27 mouse cellular contexts compared by ENCODE assay signal in the genomic region with DNA sequence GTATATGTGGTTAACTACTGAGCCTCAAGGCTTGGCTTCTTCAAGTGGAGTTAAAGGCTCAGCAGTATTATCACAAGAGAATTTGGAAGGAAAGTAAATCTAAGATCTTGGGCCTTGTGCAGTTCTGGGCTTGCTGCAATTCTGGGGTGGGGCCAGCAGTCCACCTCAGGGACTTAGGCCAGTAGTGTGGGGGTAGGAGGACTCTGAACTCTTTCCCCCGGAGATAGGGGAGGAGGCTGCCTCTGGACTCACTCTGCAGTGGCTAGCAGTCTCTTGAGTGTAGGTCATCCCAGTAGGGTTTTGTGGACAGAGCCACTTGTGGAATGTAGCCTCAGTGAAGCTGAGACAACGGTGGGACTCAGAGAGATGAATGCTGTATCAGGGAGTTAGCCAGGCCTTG. TPM values are rescaled to one million over a fixed set of nuclear protein-coding genes. Genes with fewer than 3 reads are reported as not detected.
DNase-seq lines count a peak whose midpoint lies in the region; ATAC-seq lines count a peak whose summit lies in the region.
"Had no signal": no experiment of that assay in that cellular context is flagged by ENCODE, and none has a peak within 500 bp of the region (broad histone marks: within the 10 kb centered on the region; RNA-seq: fewer than 3 reads in every experiment).

No protein-coding gene starts in this region.

- DNase-seq in kidney, adult 11 months: peak; percentile 51
- DNase-seq in liver: no peak
- DNase-seq in kidney, postnatal 14 days: peak; percentile 53
- no peak for DNase-seq in left cerebral cortex, postnatal 36 days (ENCODE audit: low spot score in 2 of 2)
- no peak for DNase-seq in left cerebral cortex, adult 9 months (ENCODE audit: low spot score in 2 of 2)
- DNase-seq: adrenal gland, adult 2 months; cerebellum, adult 2 months; cerebellum, postnatal 10 days; forebrain, postnatal 0 days; gastrocnemius, postnatal 14 days; heart, adult 2 months; heart, postnatal 14 days had no signal

- no peak overlapping the region for H3K4me3 ChIP-seq in kidney, embryonic 16.5 days (ENCODE audit: low read length)
- H3K4me3 ChIP-seq in liver, embryonic 12.5 days: no peak overlapping the region
- H3K4me3 ChIP-seq in liver, embryonic 15.5 days (replicated peaks): no peak overlapping the region
- H3K4me3 ChIP-seq: embryonic facial prominence, embryonic 10.5 days; forebrain, embryonic 13.5 days; heart, adult 2 months; heart, embryonic 15.5 days; hindbrain, embryonic 13.5 days had no signal

- intact Hi-C loops in left cerebral cortex, postnatal 36 days (cut with DNase I): no loop called here

- H3K36me3 ChIP-seq in kidney, embryonic 16.5 days (ENCODE audit: insufficient read depth, low read length): peaks cover 52% of the 10 kb centered on the region
- peaks cover 54% of the 10 kb centered on the region for H3K36me3 ChIP-seq in liver, embryonic 12.5 days
- H3K36me3 ChIP-seq in liver, embryonic 15.5 days (replicated peaks): 0 out of 2 replicates have a peak, but pooled peaks cover 5% of the 10 kb centered on the region

- no peak for ATAC-seq in kidney, embryonic 16.5 days (ENCODE audit: low FRiP score, low TSS enrichment)
- no peak for ATAC-seq in liver, embryonic 12.5 days
- ATAC-seq in liver, embryonic 15.5 days (ENCODE audit: insufficient read depth): no peak
- ATAC-seq: activated CD4-positive, CD25-positive, alpha-beta regulatory T cell, adult 4 months; forebrain, embryonic 13.5 days; forebrain, postnatal 0 days; Patski had no signal

- peaks cover 11% of the 10 kb centered on the region for H3K4me1 ChIP-seq in kidney, embryonic 16.5 days (ENCODE audit: insufficient read depth, low read length)
- peaks cover 58% of the 10 kb centered on the region for H3K4me1 ChIP-seq in liver, embryonic 12.5 days
- H3K4me1 ChIP-seq in liver, embryonic 15.5 days (replicated peaks): peaks cover 58% of the 10 kb centered on the region

- no peak overlapping the region for H3K27ac ChIP-seq in kidney, embryonic 16.5 days (ENCODE audit: low read length)
- H3K27ac ChIP-seq in liver, embryonic 12.5 days: peak overlapping the region; percentile 96
- peak overlapping the region; percentile 97 for H3K27ac ChIP-seq in liver, embryonic 15.5 days (replicated peaks)
- H3K27ac ChIP-seq: embryonic facial prominence, embryonic 10.5 days; forebrain, embryonic 13.5 days; heart, adult 2 months; heart, embryonic 15.5 days; hindbrain, embryonic 13.5 days had no signal

- no peaks in the 10 kb centered on the region for H3K27me3 ChIP-seq in kidney, embryonic 16.5 days (ENCODE audit: insufficient read depth, low read length)
- no peaks in the 10 kb centered on the region for H3K27me3 ChIP-seq in liver, embryonic 12.5 days (replicated peaks)
- H3K27me3 ChIP-seq in liver, embryonic 15.5 days: no peaks in the 10 kb centered on the region
- H3K27me3 ChIP-seq: CH12.LX; forebrain, embryonic 13.5 days; heart, embryonic 15.5 days; hindbrain, embryonic 13.5 days; Patski had no signal

- WGBS in kidney, embryonic 16.5 days: 93% methylated on average over 2 of the region's 2 CpGs
- WGBS in liver, embryonic 12.5 days (ENCODE audit: insufficient replicate concordance): 74% methylated on average over 2 of the region's 2 CpGs
- WGBS in liver, embryonic 15.5 days (ENCODE audit: insufficient replicate concordance): 75% methylated on average over 2 of the region's 2 CpGs

- no peaks in the 10 kb centered on the region for H3K9me3 ChIP-seq in kidney, embryonic 16.5 days (ENCODE audit: low read length)
- no peaks in the 10 kb centered on the region for H3K9me3 ChIP-seq in liver, embryonic 12.5 days (replicated peaks)
- H3K9me3 ChIP-seq in liver, embryonic 15.5 days (replicated peaks): no peaks in the 10 kb centered on the region
- H3K9me3 ChIP-seq: embryonic facial prominence, embryonic 10.5 days; forebrain, embryonic 13.5 days; heart, embryonic 15.5 days; hindbrain, embryonic 13.5 days had no signal

- H3K9ac ChIP-seq in kidney, embryonic 16.5 days (replicated peaks; ENCODE audit: low read length): no peak overlapping the region
- H3K9ac ChIP-seq in liver, embryonic 12.5 days: no peak overlapping the region
- no peak overlapping the region for H3K9ac ChIP-seq in liver, embryonic 15.5 days
- H3K9ac ChIP-seq: forebrain, embryonic 13.5 days; forebrain, postnatal 0 days; heart, embryonic 15.5 days; hindbrain, embryonic 13.5 days had no signal

- H3K4me2 ChIP-seq in kidney, embryonic 16.5 days (replicated peaks; ENCODE audit: low read depth, low read length): no peak overlapping the region
- H3K4me2 ChIP-seq in liver, embryonic 12.5 days: no peak overlapping the region
- H3K4me2 ChIP-seq in liver, embryonic 15.5 days: no peak overlapping the region
- H3K4me2 ChIP-seq: forebrain, embryonic 13.5 days; heart, embryonic 11.5 days; heart, embryonic 15.5 days; hindbrain, embryonic 13.5 days had no signal

RNA-seq across cellular contexts. Expression of gene Orai3, which starts 3.9 kb away (rescaled TPM):
- polyA plus RNA-seq in kidney, embryonic 16.5 days (2015; fragmentation: Nextera tagmentation; extraction: Ambion mirVana): 31.2 and 34.8 TPM in 2 replicates
- 14.8 and 15.0 TPM in 2 replicates for polyA plus RNA-seq in liver, embryonic 12.5 days (2016; fragmentation: Nextera tagmentation; extraction: Ambion mirVana)
- polyA plus RNA-seq in liver, embryonic 15.5 days (2015; fragmentation: Nextera tagmentation; extraction: Ambion mirVana): 11.0 and 13.1 TPM in 2 replicates
- 10 to 100 TPM; 18.9 to 25.4 TPM for total RNA-seq in left cerebral cortex, postnatal 36 days (2021)

RNA-seq across cellular contexts. Expression of gene Setd1a, which starts 10.7 kb away (rescaled TPM):
- polyA plus RNA-seq in kidney, embryonic 16.5 days (2015; fragmentation: Nextera tagmentation; extraction: Ambion mirVana): 18.9 and 19.4 TPM in 2 replicates
- polyA plus RNA-seq in liver, embryonic 12.5 days (2016; fragmentation: Nextera tagmentation; extraction: Ambion mirVana): 13.1 and 13.7 TPM in 2 replicates
- 9.2 and 9.3 TPM in 2 replicates for polyA plus RNA-seq in liver, embryonic 15.5 days (2015; fragmentation: Nextera tagmentation; extraction: Ambion mirVana)
- 10 to 100 TPM; 40.0 to 53.4 TPM for total RNA-seq in left cerebral cortex, postnatal 36 days (2021)

RNA-seq across cellular contexts. Expression of gene Gm49388, which starts 19.7 kb away (rescaled TPM):
- not detected in 2 replicates for polyA plus RNA-seq in kidney, embryonic 16.5 days (2015; fragmentation: Nextera tagmentation; extraction: Ambion mirVana)
- polyA plus RNA-seq in liver, embryonic 12.5 days (2016; fragmentation: Nextera tagmentation; extraction: Ambion mirVana): not detected in 2 replicates
- polyA plus RNA-seq in liver, embryonic 15.5 days (2015; fragmentation: Nextera tagmentation; extraction: Ambion mirVana): not detected in 2 replicates
- 1 to 10 TPM; 3.9 to 4.1 TPM for total RNA-seq in left cerebral cortex, postnatal 36 days (2021)
- total RNA-seq: hematopoietic stem cell, adult 5-6 weeks had no signal
- polyA plus RNA-seq: activated CD4-positive, CD25-positive, alpha-beta regulatory T cell, adult 4 months; adrenal gland, adult 2 months; embryonic facial prominence, embryonic 10.5 days; embryonic facial prominence, embryonic 14.5 days; forebrain, embryonic 13.5 days; forebrain, postnatal 0 days; gonadal fat pad, adult 2 months; heart, adult 2 months; heart, embryonic 11.5 days; heart, embryonic 15.5 days; hindbrain, embryonic 13.5 days had no signal

RNA-seq across cellular contexts. Expression of gene Fbxl19, which starts 21.4 kb away (rescaled TPM):
- 5.4 TPM in 2 replicates for polyA plus RNA-seq in kidney, embryonic 16.5 days (2015; fragmentation: Nextera tagmentation; extraction: Ambion mirVana)
- polyA plus RNA-seq in liver, embryonic 12.5 days (2016; fragmentation: Nextera tagmentation; extraction: Ambion mirVana): 3.7 TPM in 2 replicates
- polyA plus RNA-seq in liver, embryonic 15.5 days (2015; fragmentation: Nextera tagmentation; extraction: Ambion mirVana): 2.8 and 2.9 TPM in 2 replicates
- 10 to 100 TPM; 73.2 to 84.6 TPM for total RNA-seq in left cerebral cortex, postnatal 36 days (2021)

RNA-seq across cellular contexts. Expression of gene Ctf2, which starts 33.8 kb away (rescaled TPM):
- polyA plus RNA-seq in kidney, embryonic 16.5 days (2015; fragmentation: Nextera tagmentation; extraction: Ambion mirVana): 0.15 and 0.32 TPM in 2 replicates
- 0.13 and 0.26 TPM in 2 replicates for polyA plus RNA-seq in liver, embryonic 12.5 days (2016; fragmentation: Nextera tagmentation; extraction: Ambion mirVana)
- polyA plus RNA-seq in liver, embryonic 15.5 days (2015; fragmentation: Nextera tagmentation; extraction: Ambion mirVana): 0.06 and 0.10 TPM in 2 replicates
- not detected for total RNA-seq in left cerebral cortex, postnatal 36 days (2021)
- total RNA-seq: adrenal gland, adult 2 months; CH12.LX; forebrain, postnatal 0 days; gastrocnemius, adult 18-20 months; gastrocnemius, postnatal 14 days; heart, adult 2 months; heart, postnatal 14 days; hematopoietic stem cell, adult 5-6 weeks had no signal
- polyA plus RNA-seq: activated CD4-positive, CD25-positive, alpha-beta regulatory T cell, adult 4 months; adrenal gland, adult 2 months; cerebellum, adult 2 months; forebrain, postnatal 0 days; gonadal fat pad, adult 2 months; heart, adult 2 months; heart, embryonic 11.5 days; hindbrain, embryonic 13.5 days had no signal

Comparison
In these comparisons a context has a peak if more than half of its experiments do, and no peak if none do; other contexts are left out.
1. DNase-seq: peak in kidney, adult 11 months (single experiment) and kidney, postnatal 14 days (single experiment); none in liver (single experiment), left cerebral cortex, postnatal 36 days (0 of 2) and left cerebral cortex, adult 9 months (0 of 2).